23 mouse cellular contexts compared by ENCODE assay signal in the genomic region with DNA sequence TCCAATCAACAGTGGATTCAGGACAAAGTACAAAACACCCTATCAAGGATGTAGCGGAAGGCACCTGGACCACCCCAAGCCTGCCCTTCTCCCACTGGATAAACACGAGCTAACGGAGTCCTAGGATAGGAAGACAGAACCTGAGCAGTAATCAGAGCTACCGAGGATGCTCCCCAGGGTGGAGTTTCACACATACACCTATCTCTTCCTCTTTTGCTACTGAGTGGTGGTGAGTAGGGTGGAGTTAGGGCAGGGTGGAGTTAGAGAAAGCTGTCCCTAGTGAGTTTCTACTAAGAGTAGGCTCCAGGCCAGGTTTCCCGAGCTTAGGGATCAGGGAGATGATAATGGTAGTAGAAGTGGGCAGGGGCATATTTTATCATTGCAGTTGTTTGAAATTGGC.
DNase-seq lines count a peak whose midpoint lies in the region; ATAC-seq and TF ChIP-seq lines count a peak whose summit lies in the region.
"Had no signal": no experiment of that assay in that cellular context is flagged by ENCODE, and none has a peak within 500 bp of the region (broad histone marks: within the 10 kb centered on the region; RNA-seq: fewer than 3 reads in every experiment).

No protein-coding gene starts in this region.

- peak; percentile 71 for ATAC-seq in neutrophil, adult 5-6 weeks (ENCODE audit: extremely low read depth, insufficient number of reproducible peaks, low FRiP score, poor library complexity, severe bottlenecking)
- ATAC-seq in midbrain, embryonic 15.5 days (replicated peaks), result no peak
- ATAC-seq: forebrain, embryonic 13.5 days; forebrain, embryonic 16.5 days had no signal

- TF ChIP-seq RAD21 in CH12.LX (IDR thresholded peaks at IDR 0.05; ENCODE audit: low read depth, low read length), result no peak

- no peaks in the 10 kb centered on the region for H3K27me3 ChIP-seq in CH12.LX (replicated peaks)
- H3K27me3 ChIP-seq in midbrain, embryonic 15.5 days (replicated peaks), result no peaks in the 10 kb centered on the region
- H3K27me3 ChIP-seq: forebrain, embryonic 13.5 days; heart, embryonic 13.5 days; hindbrain, embryonic 12.5 days; hindbrain, embryonic 15.5 days had no signal

- no peak overlapping the region for H3K4me2 ChIP-seq in CH12.LX (ENCODE audit: insufficient read depth, low read depth, poor library complexity, severe bottlenecking)
- no peak overlapping the region for H3K4me2 ChIP-seq in midbrain, embryonic 15.5 days
- H3K4me2 ChIP-seq: forebrain, embryonic 13.5 days; heart, embryonic 13.5 days; hindbrain, embryonic 12.5 days; hindbrain, embryonic 15.5 days had no signal

- WGBS in midbrain, embryonic 15.5 days, result 77% methylated on average over 5 of the region's 5 CpGs

- no peaks in the 10 kb centered on the region for H3K79me2 ChIP-seq in CH12.LX (replicated peaks; ENCODE audit: control insufficient read depth, extremely low read depth, insufficient read depth, poor library complexity, severe bottlenecking)

- intact Hi-C loops in heart, postnatal 25 days (cut with DNase I), result no loop called here

- DNase-seq in spleen, postnatal 36 days (ENCODE audit: low spot score in 2 of 2), result peak; percentile 14 to 36
- DNase-seq in spleen, adult 18-20 months, result no peak
- peak; percentile 45 for DNase-seq in CH12.LX (ENCODE audit: extremely low read depth)
- DNase-seq in heart, postnatal 25 days (ENCODE audit: low spot score), result no peak
- no peak for DNase-seq in adrenal gland, adult 18-20 months (ENCODE audit: low spot score in 2 of 2)
- DNase-seq: adrenal gland, postnatal 10 days; adrenal gland, postnatal 36 days; cerebellum, adult 18-20 months; cerebellum, adult 9-10 months; cerebellum, postnatal 14 days; gastrocnemius, postnatal 10 days; gastrocnemius, postnatal 36 days; heart, adult 2 months; heart, postnatal 14 days had no signal

- no peak for TF ChIP-seq POLR2A in CH12.LX (IDR thresholded peaks at IDR 0.05; ENCODE audit: low read depth, low read length)

- dilution Hi-C loops in CH12.LX (cut with MboI; ENCODE audit: extremely low pct_ligation_motif_present, extremely low pct_unique_long_range_greater_than_20kb, low sequenced_read_pairs), result no loop called here

- no peak overlapping the region for H3K9ac ChIP-seq in CH12.LX (ENCODE audit: insufficient read depth, low read depth)
- H3K9ac ChIP-seq in midbrain, embryonic 15.5 days, result no peak overlapping the region
- H3K9ac ChIP-seq: forebrain, embryonic 13.5 days; heart, embryonic 13.5 days; hindbrain, embryonic 12.5 days; hindbrain, embryonic 15.5 days had no signal

- no peak for TF ChIP-seq EP300 in CH12.LX (IDR thresholded peaks at IDR 0.05; ENCODE audit: low read length)

- H3K4me3 ChIP-seq in CH12.LX (replicated peaks in 1 of 3; ENCODE audit: low read depth in 2 of 3, low read length in 2 of 3, poor library complexity in 1 of 3), result no peak overlapping the region
- no peak overlapping the region for H3K4me3 ChIP-seq in midbrain, embryonic 15.5 days
- H3K4me3 ChIP-seq: forebrain, embryonic 10.5 days; forebrain, embryonic 13.5 days; heart, adult 2 months; heart, embryonic 10.5 days; heart, embryonic 13.5 days; hindbrain, embryonic 12.5 days; hindbrain, embryonic 15.5 days had no signal

- no peak for TF ChIP-seq CTCF in CH12.LX (conservative IDR thresholded peaks at IDR 0.05 in 1 of 2, IDR thresholded peaks at IDR 0.05 in 1 of 2; ENCODE audit: low read depth in 2 of 2, low read length in 2 of 2)

- no peaks in the 10 kb centered on the region for H3K9me3 ChIP-seq in CH12.LX (replicated peaks; ENCODE audit: low read length)
- no peaks in the 10 kb centered on the region for H3K9me3 ChIP-seq in midbrain, embryonic 15.5 days
- H3K9me3 ChIP-seq: forebrain, embryonic 10.5 days; forebrain, embryonic 13.5 days; heart, embryonic 10.5 days; heart, embryonic 13.5 days; hindbrain, embryonic 12.5 days; hindbrain, embryonic 15.5 days had no signal

- no peaks in the 10 kb centered on the region for H3K36me3 ChIP-seq in CH12.LX (replicated peaks in 1 of 2; ENCODE audit: control insufficient read depth in 1 of 2, insufficient read depth in 1 of 2, low read length in 1 of 2)
- no peaks in the 10 kb centered on the region for H3K36me3 ChIP-seq in midbrain, embryonic 15.5 days (replicated peaks)
- H3K36me3 ChIP-seq: forebrain, embryonic 10.5 days; heart, embryonic 10.5 days; heart, embryonic 13.5 days; hindbrain, embryonic 12.5 days; hindbrain, embryonic 15.5 days had no signal

- in situ Hi-C loops in CH12.LX (cut with MboI; ENCODE audit: low pct_ligation_motif_present, low pct_unique_long_range_greater_than_20kb, low sequenced_read_pairs), result no loop called here

- H3K4me1 ChIP-seq in CH12.LX (ENCODE audit: control insufficient read depth in 1 of 2, insufficient read depth in 2 of 2), result peaks cover 0 to 30% of the 10 kb centered on the region in 2 experiments; a peak in 2 of 4 replicates
- H3K4me1 ChIP-seq in midbrain, embryonic 15.5 days, result peaks cover 3% of the 10 kb centered on the region; the same call in 1 of the 2 replicates
- H3K4me1 ChIP-seq: forebrain, embryonic 10.5 days; forebrain, embryonic 13.5 days; heart, embryonic 10.5 days; heart, embryonic 13.5 days; hindbrain, embryonic 12.5 days; hindbrain, embryonic 15.5 days had no signal

- no peak overlapping the region for H3K27ac ChIP-seq in CH12.LX (ENCODE audit: insufficient read depth, low read depth)
- H3K27ac ChIP-seq in midbrain, embryonic 15.5 days, result no peak overlapping the region
- H3K27ac ChIP-seq: forebrain, embryonic 10.5 days; forebrain, embryonic 13.5 days; heart, adult 2 months; heart, embryonic 10.5 days; heart, embryonic 13.5 days; hindbrain, embryonic 12.5 days; hindbrain, embryonic 15.5 days had no signal

TF ChIP-seq in CH12.LX, 34 proteins besides CTCF, POLR2A, EP300 and RAD21:
- TF ChIP-seq TCF12 (IDR thresholded peaks at IDR 0.05; ENCODE audit: low read depth, low read length) (no peak), BHLHE40 (IDR thresholded peaks at IDR 0.05; ENCODE audit: low read depth, low read length) (no peak), NELFE (IDR thresholded peaks at IDR 0.05; ENCODE audit: low read depth, low read length) (no peak), USF2 (conservative IDR thresholded peaks at IDR 0.05; ENCODE audit: low read depth, low read length) (no peak), TBP (conservative IDR thresholded peaks at IDR 0.05; ENCODE audit: low read depth, low read length) (no peak), HCFC1 (IDR thresholded peaks at IDR 0.05; ENCODE audit: low read depth, low read length) (no peak)

Comparison
In these comparisons a context has a peak if more than half of its experiments do, and no peak if none do; other contexts are left out.
1. DNase-seq: peak in spleen, postnatal 36 days (2 of 2) and CH12.LX (single experiment); none in spleen, adult 18-20 months (0 of 2), heart, postnatal 25 days (single experiment) and adrenal gland, adult 18-20 months (0 of 2).